Mouse (Mus musculus) kidney, adult 2 months (tissue): ENCODE data around the gene Bckdha. TPM values are rescaled to one million over a fixed set of nuclear protein-coding genes. Genes with fewer than 3 reads are reported as not detected.

ENCODE experiments used
- DNase-seq: peaks from one replicate; pipeline ENCODE4 v3.0.0; 2021
- H3K27ac ChIP-seq: fragments of 200-500 bp; 2 replicates; pipeline ENCODE4 v1.5.1; 2012; ENCODE audit warnings: low read depth, low read length, control low read depth, inconsistent platforms; ENCODE audit not compliant: insufficient read depth
- H3K27me3 ChIP-seq: fragments of 200-500 bp; replicated peaks from 2 replicates; pipeline ENCODE4 v1.6.1; 2012; ENCODE audit warnings: mild to moderate bottlenecking, moderate library complexity, low read length, inconsistent platforms; ENCODE audit not compliant: control insufficient read depth, insufficient read depth
- H3K36me3 ChIP-seq: fragments of 200-500 bp; 2 replicates; pipeline ENCODE4 v1.6.1; 2012; ENCODE audit warnings: mild to moderate bottlenecking, moderate library complexity, low read length, inconsistent platforms; ENCODE audit not compliant: control insufficient read depth, insufficient read depth
- H3K4me1 ChIP-seq: fragments of 200-500 bp; 2 replicates; pipeline ENCODE4 v1.6.1; 2011; ENCODE audit warnings: low read length; ENCODE audit not compliant: control insufficient read depth, insufficient read depth
- H3K4me3 ChIP-seq: fragments of 200-500 bp; 2 replicates; pipeline ENCODE4 v1.5.1; 2011; ENCODE audit warnings: mild to moderate bottlenecking, low read depth, low read length, control low read depth; ENCODE audit not compliant: insufficient read depth
- CTCF ChIP-seq: fragments of 200-500 bp; conservative IDR thresholded peaks from 2 replicates; pipeline ENCODE4 v1.5.1; 2011; ENCODE audit warnings: low read depth, mild to moderate bottlenecking, control low read depth, low read length, moderate library complexity, mixed read lengths; ENCODE audit not compliant: insufficient read depth, insufficient read length
- POLR2A ChIP-seq: fragments of 200-500 bp; IDR thresholded peaks from one replicate; pipeline ENCODE4 v1.6.1; 2011; ENCODE audit warnings: low read depth, low read length, control low read depth
- WGBS: fragments of 180-500 bp; shearing (Covaris S2); methylation state at CpG from one replicate; pipeline ENCODE4 v1.1.7; 2018; 5-methylcytosine and 5-hydroxymethylcytosine counted together
- polyA plus RNA-seq: library from polyadenylated mRNA; depleted of rRNA; stranded (reverse); fragments of >200 nt; gene quantifications from 2 replicates; pipeline ENCODE4 v1.2.3, GENCODE M21; 2012

The Bckdha gene
- polyA plus RNA-seq, 1 experiment, result 675 TPM

- DNase-seq, result no peak
- no peaks in the 10 kb centered on the region for H3K27me3 ChIP-seq
- no peaks in the 10 kb centered on the region for H3K36me3 ChIP-seq
- no peak overlapping the region for H3K27ac ChIP-seq
- H3K4me1 ChIP-seq, result peaks cover 12% of the 10 kb centered on the region; the same call in 1 of the 2 replicates
- H3K4me3 ChIP-seq, result no peak overlapping the region
- WGBS, result 60% methylated on average over 7 of the region's 7 CpGs
- TF ChIP-seq CTCF (no peak), POLR2A (no peak)
These were observed 47.3 kb downstream of the Bckdha start for GRCm38 (mm10) chr7:25611501-25611900.

- TF ChIP-seq POLR2A, result no peak
- TF ChIP-seq CTCF, result no peak
- 40% methylated on average over 6 of the region's 6 CpGs for WGBS
- Histone ChIP-seq H3K27me3 (no peaks in the 10 kb centered on the region), H3K27ac (no peak overlapping the region), H3K4me1 (peaks cover 7% of the 10 kb centered on the region; the same call in 1 of the 2 replicates), H3K4me3 (no peak overlapping the region), H3K36me3 (no peaks in the 10 kb centered on the region)
- DNase-seq, result no peak
These were observed 48.7 kb downstream of the Bckdha start for GRCm38 (mm10) chr7:25610056-25610455.

GRCm38 (mm10) chr7:25607196-25607595 is 51.6 kb downstream of the Bckdha start:
- peak; percentile 93 for DNase-seq
- WGBS, result 47% methylated on average over 2 of the region's 2 CpGs
- Histone ChIP-seq H3K27ac (peak overlapping the region; percentile 87), H3K4me1 (peaks cover 7% of the 10 kb centered on the region; the same call in 1 of the 2 replicates), H3K4me3 (peak overlapping the region; percentile 34), H3K27me3 (no peaks in the 10 kb centered on the region), H3K36me3 (no peaks in the 10 kb centered on the region)
- TF ChIP-seq CTCF (no peak), POLR2A (no peak)

GRCm38 (mm10) chr7:25606625-25607063 is 52.1 kb downstream of the Bckdha start:
- no peaks in the 10 kb centered on the region for H3K36me3 ChIP-seq
- peak overlapping the region; percentile 87 for H3K27ac ChIP-seq
- H3K4me1 ChIP-seq, result peaks cover 7% of the 10 kb centered on the region; the same call in 1 of the 2 replicates
- H3K27me3 ChIP-seq, result no peaks in the 10 kb centered on the region
- DNase-seq, result no peak
- 58% methylated on average over 4 of the region's 4 CpGs for WGBS
- TF ChIP-seq CTCF, result no peak
- no peak for TF ChIP-seq POLR2A
- peak overlapping the region; percentile 34 for H3K4me3 ChIP-seq

- no peak overlapping the region for H3K27ac ChIP-seq
- TF ChIP-seq CTCF (no peak), POLR2A (no peak)
- WGBS, result 91% methylated on average over 16 of the region's 16 CpGs
- no peaks in the 10 kb centered on the region; the same call in 1 of the 2 replicates for H3K4me1 ChIP-seq
- H3K4me3 ChIP-seq, result no peak overlapping the region
- no peak for DNase-seq
- H3K36me3 ChIP-seq, result no peaks in the 10 kb centered on the region
- no peaks in the 10 kb centered on the region for H3K27me3 ChIP-seq
These were observed 57.4 kb downstream of the Bckdha start for GRCm38 (mm10) chr7:25601346-25601745.

- 77% methylated on average over 11 of the region's 11 CpGs for WGBS
- DNase-seq, result no peak
- H3K27me3 ChIP-seq, result no peaks in the 10 kb centered on the region
- no peaks in the 10 kb centered on the region; the same call in 1 of the 2 replicates for H3K4me1 ChIP-seq
- H3K36me3 ChIP-seq, result no peaks in the 10 kb centered on the region
- TF ChIP-seq POLR2A (no peak), CTCF (no peak)
- H3K4me3 ChIP-seq, result no peak overlapping the region
- no peak overlapping the region for H3K27ac ChIP-seq
These were observed 58.1 kb downstream of the Bckdha start for GRCm38 (mm10) chr7:25600666-25601065.

- Histone ChIP-seq H3K4me1 (no peaks in the 10 kb centered on the region; the same call in 1 of the 2 replicates), H3K36me3 (no peaks in the 10 kb centered on the region), H3K27me3 (no peaks in the 10 kb centered on the region), H3K4me3 (no peak overlapping the region), H3K27ac (no peak overlapping the region)
- DNase-seq, result peak; percentile 79
- TF ChIP-seq POLR2A (no peak), CTCF (peak; percentile 64)
- WGBS, result 14% methylated on average over 10 of the region's 10 CpGs
These were observed 59.1 kb downstream of the Bckdha start for GRCm38 (mm10) chr7:25599663-25600062.
